Mouse (Mus musculus): ENCODE data around the gene Gm13277. TPM values are rescaled to one million over a fixed set of nuclear protein-coding genes. Genes with fewer than 3 reads are reported as not detected.
"Not testable (repeated sequence)": the region's sequence is repeated elsewhere in the genome, so short reads cannot be mapped to it uniquely, and the experiment has no call there.

The Gm13277 gene
- polyA plus RNA-seq, 1 experiment: not detected

DNA sequence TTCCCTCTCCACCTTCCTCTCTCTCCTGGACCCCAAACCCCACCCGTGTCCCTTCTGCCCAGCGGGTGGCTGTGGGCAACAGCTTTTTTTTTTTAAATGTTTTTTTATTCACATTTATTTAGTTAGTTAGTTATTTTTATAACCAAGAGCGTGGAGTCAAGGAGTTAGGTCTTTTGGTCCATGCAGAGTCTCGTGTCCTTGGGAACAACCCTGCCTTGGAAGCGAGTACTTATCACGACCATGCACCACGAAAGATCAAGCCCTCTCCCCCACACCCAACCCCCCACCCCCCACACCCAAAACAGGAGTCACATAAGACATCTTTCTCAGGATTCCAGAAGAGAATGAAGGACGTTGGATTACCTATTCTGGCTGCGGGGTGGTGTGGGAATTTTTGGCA, 26.1 kb upstream of the Gm13277 start:
- not testable (repeated sequence) for H3K27me3 ChIP-seq (ENCODE audit: control insufficient read depth); H3K36me3 ChIP-seq (ENCODE audit: control insufficient read depth); H3K4me3 ChIP-seq (replicated peaks); H3K9me3 ChIP-seq (ENCODE audit: control insufficient read depth, low read length); H3K4me1 ChIP-seq (ENCODE audit: control insufficient read depth)

DNA sequence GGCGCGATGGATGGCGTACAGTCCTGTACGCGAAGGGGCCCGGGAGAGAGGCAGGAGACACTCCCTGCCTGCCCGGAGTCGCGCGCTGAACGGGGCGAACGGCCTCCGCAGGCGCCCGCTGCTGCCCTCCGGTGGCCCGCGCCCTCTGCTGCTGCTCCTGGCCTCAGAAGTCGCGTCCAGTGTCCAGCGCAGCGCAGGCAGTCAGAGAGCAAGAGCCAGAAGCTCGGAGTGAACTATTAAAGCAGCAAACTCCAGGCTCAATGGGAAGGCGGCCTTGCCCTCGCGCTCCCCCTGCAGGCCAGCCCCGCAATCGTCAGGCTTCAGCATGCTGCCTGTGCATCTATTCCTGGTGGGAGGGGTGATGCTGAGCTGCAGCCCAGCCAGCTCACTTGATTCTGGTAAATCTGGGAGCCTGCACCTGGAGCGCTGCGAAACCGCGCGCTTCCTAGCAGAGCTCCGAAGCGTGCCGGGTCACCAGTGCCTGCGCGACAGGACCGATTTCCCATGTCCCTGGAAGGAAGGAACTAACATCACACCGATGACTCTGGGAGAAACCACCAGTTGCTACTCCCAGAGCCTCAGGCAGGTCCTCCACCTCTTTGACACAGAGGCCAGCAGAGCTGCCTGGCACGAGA, 24.9 kb upstream of the Gm13277 start:
- not testable (repeated sequence) for H3K4me3 ChIP-seq (replicated peaks); H3K27me3 ChIP-seq (ENCODE audit: control insufficient read depth); H3K9me3 ChIP-seq (ENCODE audit: control insufficient read depth, low read length); H3K4me1 ChIP-seq (ENCODE audit: control insufficient read depth); H3K36me3 ChIP-seq (ENCODE audit: control insufficient read depth)

DNA sequence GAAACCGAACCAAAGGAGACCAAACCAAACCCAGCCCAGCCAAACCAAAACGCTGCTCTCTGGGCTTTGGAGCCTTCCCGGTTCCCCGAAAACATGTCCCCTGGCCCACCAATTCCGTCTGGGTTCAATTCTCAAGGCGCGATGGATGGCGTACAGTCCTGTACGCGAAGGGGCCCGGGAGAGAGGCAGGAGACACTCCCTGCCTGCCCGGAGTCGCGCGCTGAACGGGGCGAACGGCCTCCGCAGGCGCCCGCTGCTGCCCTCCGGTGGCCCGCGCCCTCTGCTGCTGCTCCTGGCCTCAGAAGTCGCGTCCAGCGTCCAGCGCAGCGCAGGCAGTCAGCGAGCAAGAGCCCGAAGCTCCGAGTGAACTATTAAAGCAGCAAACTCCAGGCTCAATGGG, 14.9 kb upstream of the Gm13277 start, which contains the start of gene Gm13290:
TSS of gene Gm13290 (plus strand) at position 301 of the 400 bp plus-strand sequence.
- H3K9me3 ChIP-seq (ENCODE audit: control insufficient read depth, low read length); H3K36me3 ChIP-seq (ENCODE audit: control insufficient read depth); H3K4me1 ChIP-seq (ENCODE audit: control insufficient read depth); H3K4me3 ChIP-seq (replicated peaks); H3K27me3 ChIP-seq (ENCODE audit: control insufficient read depth): not testable (repeated sequence)

DNA sequence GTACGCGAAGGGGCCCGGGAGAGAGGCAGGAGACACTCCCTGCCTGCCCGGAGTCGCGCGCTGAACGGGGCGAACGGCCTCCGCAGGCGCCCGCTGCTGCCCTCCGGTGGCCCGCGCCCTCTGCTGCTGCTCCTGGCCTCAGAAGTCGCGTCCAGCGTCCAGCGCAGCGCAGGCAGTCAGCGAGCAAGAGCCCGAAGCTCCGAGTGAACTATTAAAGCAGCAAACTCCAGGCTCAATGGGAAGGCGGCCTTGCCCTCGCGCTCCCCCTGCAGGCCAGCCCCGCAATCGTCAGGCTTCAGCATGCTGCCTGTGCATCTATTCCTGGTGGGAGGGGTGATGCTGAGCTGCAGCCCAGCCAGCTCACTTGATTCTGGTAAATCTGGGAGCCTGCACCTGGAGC, 11.8 kb upstream of the Gm13277 start, which contains the start of gene Gm13289:
TSS of gene Gm13289 (plus strand) at position 301 of the 400 bp plus-strand sequence.
- H3K4me1 ChIP-seq (ENCODE audit: control insufficient read depth); H3K9me3 ChIP-seq (ENCODE audit: control insufficient read depth, low read length); H3K4me3 ChIP-seq (replicated peaks); H3K27me3 ChIP-seq (ENCODE audit: control insufficient read depth); H3K36me3 ChIP-seq (ENCODE audit: control insufficient read depth): not testable (repeated sequence)

DNA sequence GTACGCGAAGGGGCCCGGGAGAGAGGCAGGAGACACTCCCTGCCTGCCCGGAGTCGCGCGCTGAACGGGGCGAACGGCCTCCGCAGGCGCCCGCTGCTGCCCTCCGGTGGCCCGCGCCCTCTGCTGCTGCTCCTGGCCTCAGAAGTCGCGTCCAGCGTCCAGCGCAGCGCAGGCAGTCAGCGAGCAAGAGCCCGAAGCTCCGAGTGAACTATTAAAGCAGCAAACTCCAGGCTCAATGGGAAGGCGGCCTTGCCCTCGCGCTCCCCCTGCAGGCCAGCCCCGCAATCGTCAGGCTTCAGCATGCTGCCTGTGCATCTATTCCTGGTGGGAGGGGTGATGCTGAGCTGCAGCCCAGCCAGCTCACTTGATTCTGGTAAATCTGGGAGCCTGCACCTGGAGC, 8.9 kb upstream of the Gm13277 start, which contains the start of gene Gm13272:
TSS of gene Gm13272 (plus strand) at position 301 of the 400 bp plus-strand sequence.
- not testable (repeated sequence) for H3K4me1 ChIP-seq (ENCODE audit: control insufficient read depth); H3K9me3 ChIP-seq (ENCODE audit: control insufficient read depth, low read length); H3K4me3 ChIP-seq (replicated peaks); H3K27me3 ChIP-seq (ENCODE audit: control insufficient read depth); H3K36me3 ChIP-seq (ENCODE audit: control insufficient read depth)

DNA sequence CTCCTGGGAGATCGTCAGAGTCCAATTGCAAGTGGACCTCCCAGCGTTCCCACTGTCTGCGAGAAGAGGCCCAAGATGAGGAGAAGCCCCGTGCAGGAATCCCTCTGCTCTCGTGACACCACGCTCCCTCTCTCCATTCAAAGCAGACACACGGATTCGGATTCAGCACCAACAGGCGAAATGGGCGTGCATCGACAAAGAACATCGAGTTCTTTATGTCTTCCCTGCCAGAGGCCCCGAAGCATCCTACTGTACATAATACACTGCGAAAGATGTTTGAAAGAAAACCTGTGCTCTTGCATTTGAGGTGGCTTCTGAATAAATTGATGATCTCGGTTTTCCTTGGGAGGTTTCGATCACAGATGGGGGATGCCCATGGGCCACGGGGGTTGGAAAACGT, 8.1 kb upstream of the Gm13277 start:
- H3K27me3 ChIP-seq (ENCODE audit: control insufficient read depth); H3K36me3 ChIP-seq (ENCODE audit: control insufficient read depth); H3K4me1 ChIP-seq (ENCODE audit: control insufficient read depth); H3K9me3 ChIP-seq (ENCODE audit: control insufficient read depth, low read length); H3K4me3 ChIP-seq (replicated peaks): not testable (repeated sequence)

DNA sequence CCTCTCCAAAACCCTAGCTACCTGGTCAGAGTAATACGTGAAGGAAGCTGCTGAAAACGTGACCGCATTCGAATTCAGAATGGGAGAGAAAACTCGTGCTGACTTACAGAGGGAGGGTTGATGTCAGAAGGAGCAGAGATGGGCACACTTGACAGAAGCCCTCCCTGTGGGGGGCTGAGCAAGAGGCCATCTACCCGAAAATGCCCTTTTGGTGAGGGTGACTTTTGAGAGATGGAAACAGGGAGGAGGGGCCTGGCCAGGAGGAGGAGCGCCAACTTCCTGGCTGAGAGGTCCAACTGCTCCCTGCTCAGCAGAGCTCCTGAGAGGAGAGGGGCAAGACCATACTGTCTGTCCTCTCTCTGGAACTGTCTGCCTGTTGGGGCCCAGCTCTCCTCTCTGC, 6.6 kb upstream of the Gm13277 start, which contains the start of gene Ifnz:
TSS of gene Ifnz (plus strand) at position 301 of the 400 bp plus-strand sequence.
- not testable (repeated sequence) for H3K9me3 ChIP-seq (ENCODE audit: control insufficient read depth, low read length); H3K36me3 ChIP-seq (ENCODE audit: control insufficient read depth); H3K27me3 ChIP-seq (ENCODE audit: control insufficient read depth); H3K4me3 ChIP-seq (replicated peaks); H3K4me1 ChIP-seq (ENCODE audit: control insufficient read depth)

DNA sequence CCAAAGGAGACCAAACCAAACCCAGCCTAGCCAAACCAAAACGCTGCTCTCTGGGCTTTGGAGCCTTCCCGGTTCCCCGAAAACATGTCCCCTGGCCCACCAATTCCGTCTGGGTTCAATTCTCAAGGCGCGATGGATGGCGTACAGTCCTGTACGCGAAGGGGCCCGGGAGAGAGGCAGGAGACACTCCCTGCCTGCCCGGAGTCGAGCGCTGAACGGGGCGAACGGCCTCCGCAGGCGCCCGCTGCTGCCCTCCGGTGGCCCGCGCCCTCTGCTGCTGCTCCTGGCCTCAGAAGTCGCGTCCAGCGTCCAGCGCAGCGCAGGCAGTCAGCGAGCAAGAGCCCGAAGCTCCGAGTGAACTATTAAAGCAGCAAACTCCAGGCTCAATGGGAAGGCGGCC, 6.1 kb upstream of the Gm13277 start:
- not testable (repeated sequence) for H3K36me3 ChIP-seq (ENCODE audit: control insufficient read depth); H3K4me3 ChIP-seq (replicated peaks); H3K27me3 ChIP-seq (ENCODE audit: control insufficient read depth); H3K9me3 ChIP-seq (ENCODE audit: control insufficient read depth, low read length); H3K4me1 ChIP-seq (ENCODE audit: control insufficient read depth)

DNA sequence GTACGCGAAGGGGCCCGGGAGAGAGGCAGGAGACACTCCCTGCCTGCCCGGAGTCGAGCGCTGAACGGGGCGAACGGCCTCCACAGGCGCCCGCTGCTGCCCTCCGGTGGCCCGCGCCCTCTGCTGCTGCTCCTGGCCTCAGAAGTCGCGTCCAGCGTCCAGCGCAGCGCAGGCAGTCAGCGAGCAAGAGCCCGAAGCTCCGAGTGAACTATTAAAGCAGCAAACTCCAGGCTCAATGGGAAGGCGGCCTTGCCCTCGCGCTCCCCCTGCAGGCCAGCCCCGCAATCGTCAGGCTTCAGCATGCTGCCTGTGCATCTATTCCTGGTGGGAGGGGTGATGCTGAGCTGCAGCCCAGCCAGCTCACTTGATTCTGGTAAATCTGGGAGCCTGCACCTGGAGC, 3.0 kb upstream of the Gm13277 start, which contains the start of gene Gm13276:
TSS of gene Gm13276 (plus strand) at position 301 of the 400 bp plus-strand sequence.
- H3K4me1 ChIP-seq (ENCODE audit: control insufficient read depth); H3K36me3 ChIP-seq (ENCODE audit: control insufficient read depth); H3K9me3 ChIP-seq (ENCODE audit: control insufficient read depth, low read length); H3K27me3 ChIP-seq (ENCODE audit: control insufficient read depth); H3K4me3 ChIP-seq (replicated peaks): not testable (repeated sequence)

DNA sequence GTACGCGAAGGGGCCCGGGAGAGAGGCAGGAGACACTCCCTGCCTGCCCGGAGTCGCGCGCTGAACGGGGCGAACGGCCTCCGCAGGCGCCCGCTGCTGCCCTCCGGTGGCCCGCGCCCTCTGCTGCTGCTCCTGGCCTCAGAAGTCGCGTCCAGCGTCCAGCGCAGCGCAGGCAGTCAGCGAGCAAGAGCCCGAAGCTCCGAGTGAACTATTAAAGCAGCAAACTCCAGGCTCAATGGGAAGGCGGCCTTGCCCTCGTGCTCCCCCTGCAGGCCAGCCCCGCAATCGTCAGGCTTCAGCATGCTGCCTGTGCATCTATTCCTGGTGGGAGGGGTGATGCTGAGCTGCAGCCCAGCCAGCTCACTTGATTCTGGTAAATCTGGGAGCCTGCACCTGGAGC, 2.8 kb downstream of the Gm13277 start, which contains the start of gene Gm13278:
TSS of gene Gm13278 (plus strand) at position 301 of the 400 bp plus-strand sequence.
- not testable (repeated sequence) for H3K9me3 ChIP-seq (ENCODE audit: control insufficient read depth, low read length); H3K4me3 ChIP-seq (replicated peaks); H3K27me3 ChIP-seq (ENCODE audit: control insufficient read depth); H3K36me3 ChIP-seq (ENCODE audit: control insufficient read depth); H3K4me1 ChIP-seq (ENCODE audit: control insufficient read depth)

DNA sequence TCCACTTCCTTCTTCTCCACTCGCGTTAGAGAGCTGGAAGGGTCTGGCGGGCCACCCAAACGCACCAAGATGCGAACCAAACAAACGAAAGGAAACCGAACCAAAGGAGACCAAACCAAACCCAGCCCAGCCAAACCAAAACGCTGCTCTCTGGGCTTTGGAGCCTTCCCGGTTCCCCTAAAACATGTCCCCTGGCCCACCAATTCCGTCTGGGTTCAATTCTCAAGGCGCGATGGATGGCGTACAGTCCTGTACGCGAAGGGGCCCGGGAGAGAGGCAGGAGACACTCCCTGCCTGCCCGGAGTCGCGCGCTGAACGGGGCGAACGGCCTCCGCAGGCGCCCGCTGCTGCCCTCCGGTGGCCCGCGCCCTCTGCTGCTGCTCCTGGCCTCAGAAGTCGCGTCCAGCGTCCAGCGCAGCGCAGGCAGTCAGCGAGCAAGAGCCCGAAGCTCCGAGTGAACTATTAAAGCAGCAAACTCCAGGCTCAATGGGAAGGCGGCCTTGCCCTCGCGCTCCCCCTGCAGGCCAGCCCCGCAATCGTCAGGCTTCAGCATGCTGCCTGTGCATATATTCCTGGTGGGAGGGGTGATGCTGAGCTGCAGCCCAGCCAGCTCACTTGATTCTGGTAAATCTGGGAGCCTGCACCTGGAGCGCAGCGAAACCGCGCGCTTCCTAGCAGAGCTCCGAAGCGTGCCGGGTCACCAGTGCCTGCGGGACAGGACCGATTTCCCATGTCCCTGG, 5.7 kb downstream of the Gm13277 start, which contains the start of gene Gm13275:
TSS of gene Gm13275 (plus strand) at position 552 of the 740 bp plus-strand sequence.
- not testable (repeated sequence) for H3K36me3 ChIP-seq (ENCODE audit: control insufficient read depth); H3K4me1 ChIP-seq (ENCODE audit: control insufficient read depth)

DNA sequence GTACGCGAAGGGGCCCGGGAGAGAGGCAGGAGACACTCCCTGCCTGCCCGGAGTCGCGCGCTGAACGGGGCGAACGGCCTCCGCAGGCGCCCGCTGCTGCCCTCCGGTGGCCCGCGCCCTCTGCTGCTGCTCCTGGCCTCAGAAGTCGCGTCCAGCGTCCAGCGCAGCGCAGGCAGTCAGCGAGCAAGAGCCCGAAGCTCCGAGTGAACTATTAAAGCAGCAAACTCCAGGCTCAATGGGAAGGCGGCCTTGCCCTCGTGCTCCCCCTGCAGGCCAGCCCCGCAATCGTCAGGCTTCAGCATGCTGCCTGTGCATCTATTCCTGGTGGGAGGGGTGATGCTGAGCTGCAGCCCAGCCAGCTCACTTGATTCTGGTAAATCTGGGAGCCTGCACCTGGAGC, 8.7 kb downstream of the Gm13277 start, which contains the start of gene Gm13279:
TSS of gene Gm13279 (plus strand) at position 301 of the 400 bp plus-strand sequence.
- H3K4me1 ChIP-seq (ENCODE audit: control insufficient read depth); H3K9me3 ChIP-seq (ENCODE audit: control insufficient read depth, low read length); H3K4me3 ChIP-seq (replicated peaks); H3K27me3 ChIP-seq (ENCODE audit: control insufficient read depth); H3K36me3 ChIP-seq (ENCODE audit: control insufficient read depth): not testable (repeated sequence)

More for the DNA sequence above, 5.7 kb downstream of the Gm13277 start, which contains the start of gene Gm13275:
- H3K9me3 ChIP-seq (ENCODE audit: control insufficient read depth, low read length); H3K4me3 ChIP-seq (replicated peaks); H3K27me3 ChIP-seq (ENCODE audit: control insufficient read depth): not testable (repeated sequence)

DNA sequence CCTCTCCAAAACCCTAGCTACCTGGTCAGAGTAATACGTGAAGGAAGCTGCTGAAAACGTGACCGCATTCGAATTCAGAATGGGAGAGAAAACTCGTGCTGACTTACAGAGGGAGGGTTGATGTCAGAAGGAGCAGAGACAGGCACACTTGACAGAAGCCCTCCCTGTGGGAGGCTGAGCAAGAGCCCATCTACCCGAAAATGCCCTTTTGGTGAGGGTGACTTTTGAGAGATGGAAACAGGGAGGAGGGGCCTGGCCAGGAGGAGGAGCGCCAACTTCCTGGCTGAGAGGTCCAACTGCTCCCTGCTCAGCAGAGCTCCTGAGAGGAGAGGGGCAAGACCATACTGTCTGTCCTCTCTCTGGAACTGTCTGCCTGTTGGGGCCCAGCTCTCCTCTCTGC, 10.9 kb downstream of the Gm13277 start, which contains the start of gene Gm13285:
TSS of gene Gm13285 (plus strand) at position 301 of the 400 bp plus-strand sequence.
- not testable (repeated sequence) for H3K27me3 ChIP-seq (ENCODE audit: control insufficient read depth); H3K9me3 ChIP-seq (ENCODE audit: control insufficient read depth, low read length); H3K4me3 ChIP-seq (replicated peaks); H3K4me1 ChIP-seq (ENCODE audit: control insufficient read depth); H3K36me3 ChIP-seq (ENCODE audit: control insufficient read depth)

DNA sequence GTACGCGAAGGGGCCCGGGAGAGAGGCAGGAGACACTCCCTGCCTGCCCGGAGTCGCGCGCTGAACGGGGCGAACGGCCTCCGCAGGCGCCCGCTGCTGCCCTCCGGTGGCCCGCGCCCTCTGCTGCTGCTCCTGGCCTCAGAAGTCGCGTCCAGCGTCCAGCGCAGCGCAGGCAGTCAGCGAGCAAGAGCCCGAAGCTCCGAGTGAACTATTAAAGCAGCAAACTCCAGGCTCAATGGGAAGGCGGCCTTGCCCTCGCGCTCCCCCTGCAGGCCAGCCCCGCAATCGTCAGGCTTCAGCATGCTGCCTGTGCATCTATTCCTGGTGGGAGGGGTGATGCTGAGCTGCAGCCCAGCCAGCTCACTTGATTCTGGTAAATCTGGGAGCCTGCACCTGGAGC, 14.5 kb downstream of the Gm13277 start, which contains the start of gene Gm13287:
TSS of gene Gm13287 (plus strand) at position 301 of the 400 bp plus-strand sequence.
- not testable (repeated sequence) for H3K27me3 ChIP-seq (ENCODE audit: control insufficient read depth); H3K36me3 ChIP-seq (ENCODE audit: control insufficient read depth); H3K4me1 ChIP-seq (ENCODE audit: control insufficient read depth); H3K4me3 ChIP-seq (replicated peaks); H3K9me3 ChIP-seq (ENCODE audit: control insufficient read depth, low read length)
